Mouse (Mus musculus): Measurements from ENCODE around the gene Tob1.

DNA sequence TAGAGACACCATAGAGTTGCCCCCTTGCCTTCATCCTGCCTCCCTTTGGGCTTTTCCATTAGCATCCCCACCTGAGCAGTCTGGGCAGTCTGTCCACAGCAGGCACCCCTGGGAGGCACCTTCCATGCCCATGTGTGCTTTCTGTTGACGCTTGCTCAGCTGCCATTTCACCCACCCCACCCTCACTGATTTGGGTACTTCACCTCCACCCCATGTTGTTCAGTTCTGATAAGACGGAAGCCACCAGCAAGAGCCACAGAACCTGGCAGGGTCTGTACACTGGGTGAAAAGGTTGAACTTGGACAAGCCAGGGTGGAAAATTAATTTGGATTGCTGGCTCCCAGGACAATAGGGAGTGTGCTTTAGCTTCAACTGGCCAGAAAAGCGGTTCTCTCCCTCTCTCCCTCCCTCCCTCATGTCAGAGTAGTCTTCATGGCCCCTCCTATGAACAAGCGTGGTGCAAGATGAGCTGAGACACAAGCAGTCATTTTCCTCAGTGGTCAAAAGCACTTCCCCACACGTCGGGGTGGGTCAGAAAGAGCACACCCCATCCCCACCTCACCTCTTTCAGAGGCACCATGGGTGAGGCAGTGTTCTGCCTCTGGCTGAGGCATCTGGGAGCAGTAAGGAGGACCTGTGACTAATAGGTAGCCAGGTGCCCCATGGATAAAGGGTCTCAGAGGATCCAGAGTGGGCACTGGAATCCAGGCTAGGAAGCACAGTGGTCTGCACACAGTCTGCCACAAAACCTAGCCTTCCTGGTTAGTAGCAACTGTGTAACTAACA lies 50.5 kb downstream of the Tob1 start:
- TF ChIP-seq POLR2A (IDR thresholded peaks at IDR 0.05; ENCODE audit: control insufficient read depth, extremely low read depth, insufficient read depth, low read length, poor library complexity), result no peak
- no peak for TF ChIP-seq CTCF (IDR thresholded peaks at IDR 0.05; ENCODE audit: borderline replicate concordance, control insufficient read depth, extremely low read depth, insufficient read depth, low read length, poor library complexity)
